Mouse (Mus musculus) bone marrow, adult 2 months (tissue): Measurements from ENCODE around the gene Zfp30. TPM values are rescaled to one million over a fixed set of nuclear protein-coding genes. Genes with fewer than 3 reads are reported as not detected.

Source experiments
- H3K27ac ChIP-seq: fragments of 200-500 bp; 2 replicates; pipeline ENCODE4 v1.5.1; 2012; ENCODE audit warnings: low read depth, mild to moderate bottlenecking, control low read depth, inconsistent platforms, low read length; ENCODE audit not compliant: control insufficient read depth, poor library complexity, insufficient read depth
- H3K4me1 ChIP-seq: fragments of 200-500 bp; 2 replicates; pipeline ENCODE4 v1.6.1; 2011; ENCODE audit warnings: low read length; ENCODE audit not compliant: control insufficient read depth, insufficient read depth
- H3K4me3 ChIP-seq: fragments of 200-500 bp; replicated peaks from 2 replicates; pipeline ENCODE3; 2011; ENCODE audit warnings: mild to moderate bottlenecking, low read depth, low read length, control low read depth; ENCODE audit not compliant: control insufficient read depth
- CTCF ChIP-seq: fragments of 200-500 bp; IDR thresholded peaks from 2 replicates; pipeline ENCODE4 v1.5.1; 2011; ENCODE audit warnings: low read length, control low read depth; ENCODE audit not compliant: control insufficient read depth, insufficient read depth
- POLR2A ChIP-seq: fragments of 200-500 bp; IDR thresholded peaks from 2 replicates; pipeline ENCODE4 v1.6.1; 2011; ENCODE audit warnings: low read depth, mild to moderate bottlenecking, control low read depth, low read length, borderline replicate concordance; ENCODE audit not compliant: control insufficient read depth
- WGBS: fragments of 180-500 bp; shearing (Covaris S2); methylation state at CpG from one replicate; pipeline ENCODE4 v1.1.7; 2018; 5-methylcytosine and 5-hydroxymethylcytosine counted together
- polyA plus RNA-seq: library from polyadenylated mRNA; stranded (reverse); fragments of >200 nt; gene quantifications from 2 replicates; pipeline ENCODE4 v1.2.4, GENCODE M21; 2011; ENCODE audit warnings: low replicate concordance; ENCODE audit not compliant: missing spikeins, insufficient read depth, insufficient read length

Gene Zfp30
- polyA plus RNA-seq, 1 experiment = 0.57 TPM

GRCm38 (mm10) chr7:29815061-29815784 is 31.4 kb downstream of the Zfp30 start:
- Histone ChIP-seq H3K4me3 (peak overlapping the region; percentile 92), H3K27ac (no peak overlapping the region), H3K4me1 (peaks cover 1% of the 10 kb centered on the region)
- WGBS = 2% methylated on average over 12 of the region's 12 CpGs
- no peak for TF ChIP-seq CTCF
- no peak for TF ChIP-seq POLR2A

GRCm38 (mm10) chr7:29815910-29816429 is 32.2 kb downstream of the Zfp30 start, which contains the start of gene Zfp790:
TSS of gene Zfp790 (plus strand) at chr7:29816114.
- peaks cover 1% of the 10 kb centered on the region for H3K4me1 ChIP-seq
- under 1% methylated on average over 26 of the region's 26 CpGs for WGBS
- no peak for TF ChIP-seq CTCF
- 0 out of 2 replicates have a peak, but pooled peaks have one; percentile 21 for TF ChIP-seq POLR2A
- peak within 1 kb of the TSS; percentile 92 for H3K4me3 ChIP-seq
- H3K27ac ChIP-seq = peak within 1 kb of the TSS; percentile 21

GRCm38 (mm10) chr7:29818619-29819254 is 34.9 kb downstream of the Zfp30 start:
- peaks cover 1% of the 10 kb centered on the region for H3K4me1 ChIP-seq
- H3K4me3 ChIP-seq = peak overlapping the region; percentile 93
- peak overlapping the region; percentile 1; the same call in 1 of the 2 replicates for H3K27ac ChIP-seq
- 6% methylated on average over 12 of the region's 12 CpGs for WGBS
- no peak for TF ChIP-seq POLR2A
- no peak for TF ChIP-seq CTCF

DNA sequence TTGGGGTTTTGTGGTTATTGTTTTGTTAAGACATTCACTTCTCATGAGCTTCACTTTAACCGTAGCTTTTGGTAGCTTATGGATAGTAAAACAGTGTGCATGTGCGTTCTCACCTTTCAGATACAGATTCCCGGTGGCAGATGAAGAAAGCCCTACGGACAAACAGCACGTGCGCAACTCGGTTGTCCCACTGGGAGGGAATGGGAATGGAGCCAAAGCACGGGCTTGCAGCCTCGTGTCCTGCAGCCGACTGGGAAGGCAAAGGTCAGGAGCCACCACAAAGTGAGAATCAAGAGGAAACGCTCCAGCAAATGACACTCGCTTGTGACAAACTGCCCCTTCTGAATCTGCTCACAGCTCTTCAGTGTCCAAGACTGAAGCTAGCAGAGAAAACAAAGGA is 44.2 kb downstream of the Zfp30 start:
- 93% methylated on average over 12 of the region's 12 CpGs for WGBS
- no peak overlapping the region for H3K4me3 ChIP-seq
- no peaks in the 10 kb centered on the region for H3K4me1 ChIP-seq
- TF ChIP-seq POLR2A (no peak), CTCF (no peak)
- H3K27ac ChIP-seq = no peak overlapping the region

- WGBS = 92% methylated on average over 12 of the region's 12 CpGs
- Histone ChIP-seq H3K4me3 (no peak overlapping the region), H3K4me1 (no peaks in the 10 kb centered on the region), H3K27ac (no peak overlapping the region)
- TF ChIP-seq POLR2A (no peak), CTCF (no peak)
These were observed 46.0 kb downstream of the Zfp30 start for GRCm38 (mm10) chr7:29829804-29830203.

DNA sequence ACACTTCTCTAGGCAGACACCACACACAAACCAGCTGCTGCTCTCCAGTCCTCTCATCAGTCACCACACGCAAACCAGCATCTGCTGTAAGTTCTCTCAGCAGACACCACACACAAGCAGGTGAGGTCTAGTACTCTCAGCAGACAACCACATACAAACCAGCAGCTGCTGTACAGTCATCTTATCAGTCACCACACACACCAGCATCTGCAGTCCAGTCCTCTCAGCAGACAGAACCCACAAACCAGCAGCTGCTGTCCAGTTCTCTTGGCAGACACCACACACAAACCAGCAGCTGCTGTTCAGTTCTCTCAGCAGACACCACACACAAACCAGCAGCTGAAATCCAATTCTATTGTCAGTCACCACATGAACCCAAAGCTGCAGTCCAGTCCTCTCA is 53.0 kb downstream of the Zfp30 start:
- WGBS = 92% methylated on average over 1 of the region's 1 CpGs
- TF ChIP-seq CTCF = no peak
- TF ChIP-seq POLR2A = no peak
- Histone ChIP-seq H3K4me3 (no peak overlapping the region), H3K27ac (no peak overlapping the region), H3K4me1 (no peaks in the 10 kb centered on the region)

- 82% methylated on average over 3 of the region's 3 CpGs for WGBS
- TF ChIP-seq CTCF = no peak
- no peak for TF ChIP-seq POLR2A
- Histone ChIP-seq H3K4me1 (no peaks in the 10 kb centered on the region), H3K27ac (no peak overlapping the region), H3K4me3 (no peak overlapping the region)
These were observed 55.5 kb downstream of the Zfp30 start for GRCm38 (mm10) chr7:29839256-29839655.

DNA sequence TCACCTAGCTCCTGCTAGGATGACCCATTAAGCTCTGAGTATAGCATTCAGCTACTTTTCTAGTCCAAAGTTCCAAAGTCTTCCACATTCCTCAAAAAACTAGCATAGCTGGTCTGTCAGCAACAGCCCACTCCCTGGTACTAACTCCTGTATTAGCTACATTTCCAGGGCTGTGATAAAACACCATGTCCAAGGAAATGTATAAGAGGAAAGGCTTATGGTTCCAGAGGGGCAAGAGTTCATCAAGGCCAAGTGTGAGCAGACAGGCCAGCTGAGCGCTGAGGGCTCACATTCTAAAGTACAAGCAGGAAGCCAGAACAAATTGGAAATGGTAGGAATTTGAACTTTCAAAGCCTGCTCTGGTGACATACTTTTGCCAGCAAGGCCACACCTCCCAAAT is 58.3 kb downstream of the Zfp30 start:
- H3K27ac ChIP-seq = no peak overlapping the region
- H3K4me3 ChIP-seq = no peak overlapping the region
- 97% methylated on average over 1 of the region's 1 CpGs for WGBS
- TF ChIP-seq POLR2A = no peak
- no peak for TF ChIP-seq CTCF
- H3K4me1 ChIP-seq = no peaks in the 10 kb centered on the region

Other genes starting within 250 kb of the Zfp30 start
- not detected in 2 replicates for gene Catsperg2, start 57.0 kb upstream of the Zfp30 start, polyA plus RNA-seq
- 2.0 and 3.3 TPM in 2 replicates for gene Zfp84, start 15.4 kb upstream of the Zfp30 start, polyA plus RNA-seq
- 2.1 and 3.8 TPM in 2 replicates for gene Zfp790, start 32.1 kb downstream of the Zfp30 start, polyA plus RNA-seq
- gene Zfp940, start 69.7 kb downstream of the Zfp30 start, polyA plus RNA-seq = 0.34 and 6.7 TPM in 2 replicates
- 0.79 and 5.3 TPM in 2 replicates for gene Zfp420, start 76.0 kb downstream of the Zfp30 start, polyA plus RNA-seq
- gene Zfp27, start 122.6 kb downstream of the Zfp30 start, polyA plus RNA-seq = 0.97 and 3.4 TPM in 2 replicates
- 1.6 and 3.9 TPM in 2 replicates for gene Zfp383, start 124.2 kb downstream of the Zfp30 start, polyA plus RNA-seq
- 1.2 and 3.2 TPM in 2 replicates for gene Zfp74, start 170.1 kb downstream of the Zfp30 start, polyA plus RNA-seq
- gene Zfp568, start 200.0 kb downstream of the Zfp30 start, polyA plus RNA-seq = 2.6 and 11.8 TPM in 2 replicates